Mouse (Mus musculus) heart, adult 2 months (tissue): ENCODE results near the gene Gm21969. TPM values are rescaled to one million over a fixed set of nuclear protein-coding genes. Genes with fewer than 3 reads are reported as not detected.

Experiments
- DNase-seq, 2 experiments: peaks; one replicate each; pipeline ENCODE4 v3.0.0; 2021
- H3K27ac ChIP-seq: fragments of 200-600 bp; 2 replicates; pipeline ENCODE4 v1.8.1; 2022
- H3K27me3 ChIP-seq: fragments of 200-500 bp; 2 replicates; pipeline ENCODE4 v1.6.1; 2012; ENCODE audit warnings: mild to moderate bottlenecking, low read length, inconsistent platforms, mixed read lengths; ENCODE audit not compliant: control insufficient read depth, insufficient read depth
- H3K36me3 ChIP-seq: fragments of 200-500 bp; 2 replicates; pipeline ENCODE4 v1.6.1; 2012; ENCODE audit warnings: low read length, inconsistent platforms; ENCODE audit not compliant: control insufficient read depth, insufficient read depth
- H3K4me1 ChIP-seq: fragments of 200-500 bp; 2 replicates; pipeline ENCODE4 v1.6.1; 2011; ENCODE audit warnings: low read length; ENCODE audit not compliant: control insufficient read depth, insufficient read depth
- H3K4me3 ChIP-seq: fragments of 200-600 bp; 2 replicates; pipeline ENCODE4 v1.8.1; 2022
- H3K79me2 ChIP-seq: fragments of 200-500 bp; replicated peaks from 2 replicates; pipeline ENCODE4 v1.6.1; 2012; ENCODE audit warnings: mild to moderate bottlenecking, inconsistent platforms, low read length, moderate library complexity, mixed read lengths; ENCODE audit not compliant: control insufficient read depth, insufficient read depth
- H3K9ac ChIP-seq: fragments of 200-500 bp; 2 replicates; pipeline ENCODE4 v1.6.1; 2012; ENCODE audit warnings: low read depth, mild to moderate bottlenecking, control low read depth, inconsistent platforms, low read length, mixed read lengths
- CTCF ChIP-seq: fragments of 200-600 bp; IDR thresholded peaks from 2 replicates; pipeline ENCODE4 v1.8.1; 2022; ENCODE audit warnings: antibody characterized with exemption, mild to moderate bottlenecking, moderate library complexity
- EP300 ChIP-seq: fragments of 200-500 bp; IDR thresholded peaks from 2 replicates; pipeline ENCODE4 v1.6.1; 2011; ENCODE audit warnings: low read depth, low read length, control low read depth; ENCODE audit not compliant: insufficient read depth
- POLR2A ChIP-seq: fragments of 200-500 bp; IDR thresholded peaks from 2 replicates; pipeline ENCODE4 v1.6.1; 2011; ENCODE audit warnings: mild to moderate bottlenecking, low read depth, low read length, control low read depth; ENCODE audit not compliant: insufficient read depth
- WGBS: fragments of 180-500 bp; shearing (Covaris S2); methylation state at CpG from one replicate; pipeline ENCODE4 v1.1.7; 2018; 5-methylcytosine and 5-hydroxymethylcytosine counted together
- intact Hi-C: fragments of 180-260 bp; cut with DNase I; formaldehyde crosslinking; loops from one replicate; pipeline ENCODE4 v1.15.1; 2025
- polyA plus RNA-seq: library from polyadenylated mRNA; depleted of rRNA; stranded (reverse); fragments of >200 nt; gene quantifications from 2 replicates; pipeline ENCODE4 v1.2.3, GENCODE M21; 2012
- total RNA-seq, 2 experiments: library from RNA; stranded (reverse); gene quantifications; 2 replicates each; pipeline ENCODE4 v1.2.3; 2021

The Gm21969 gene
- total and polyA plus RNA-seq, 3 experiments, result not detected

DNA sequence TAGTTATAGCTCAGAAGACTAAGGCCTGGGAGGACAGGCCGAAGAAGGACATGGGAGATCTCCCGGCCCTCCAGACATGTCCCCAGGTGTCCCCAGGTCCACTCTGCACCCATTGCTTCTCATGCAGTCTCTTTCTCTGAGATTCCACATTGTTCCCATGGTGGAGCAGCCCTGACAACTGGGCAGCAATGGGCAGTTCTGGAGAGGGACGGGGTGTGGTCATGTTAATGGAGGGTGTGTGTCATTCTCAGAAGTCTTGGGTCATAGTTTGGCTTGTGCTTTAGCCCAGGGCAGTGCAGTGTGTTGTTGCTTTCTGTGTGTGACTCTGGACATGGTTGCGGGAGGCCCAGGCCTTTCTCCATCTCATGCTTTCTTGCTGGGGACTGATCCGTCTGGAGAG lies 3.7 kb downstream of the Gm21969 start:
- TF ChIP-seq EP300, result no peak
- no peak for TF ChIP-seq CTCF
- TF ChIP-seq POLR2A, result no peak
- WGBS, result 92% methylated on average over 5 of the region's 5 CpGs
- no peak overlapping the region for H3K27ac ChIP-seq
- intact Hi-C loops, result no loop called here
- H3K4me3 ChIP-seq, result no peak overlapping the region
- no peaks in the 10 kb centered on the region for H3K79me2 ChIP-seq
- H3K27me3 ChIP-seq, result no peaks in the 10 kb centered on the region
- H3K4me1 ChIP-seq, result peaks cover 13% of the 10 kb centered on the region
- DNase-seq, result no peak
- no peak overlapping the region for H3K9ac ChIP-seq
- no peaks in the 10 kb centered on the region for H3K36me3 ChIP-seq

DNA sequence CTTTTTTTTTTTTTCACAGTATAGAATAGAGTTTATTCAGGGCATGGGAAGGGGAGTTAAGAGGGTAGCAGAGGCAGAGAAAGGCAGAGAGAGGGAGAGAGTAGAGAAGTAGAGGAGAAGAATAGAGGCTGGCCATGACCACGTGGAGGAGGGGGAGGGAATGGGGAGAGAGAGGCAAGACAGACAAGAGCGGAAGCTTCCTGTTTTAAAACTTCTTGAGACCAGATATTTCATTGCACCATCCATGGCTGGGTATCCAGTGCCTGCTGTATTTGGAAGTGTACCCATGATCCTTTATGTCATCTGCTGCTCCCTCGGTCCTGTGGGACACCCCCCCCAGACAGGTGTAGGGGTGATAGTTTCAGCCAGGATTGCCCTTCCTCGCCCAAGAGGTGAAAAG lies 6.0 kb downstream of the Gm21969 start:
- 62% methylated on average over 4 of the region's 4 CpGs for WGBS
- Histone ChIP-seq H3K79me2 (no peaks in the 10 kb centered on the region), H3K27ac (no peak overlapping the region), H3K9ac (no peak overlapping the region), H3K27me3 (no peaks in the 10 kb centered on the region), H3K4me1 (peaks cover 1% of the 10 kb centered on the region; the same call in 1 of the 2 replicates), H3K4me3 (no peak overlapping the region), H3K36me3 (no peaks in the 10 kb centered on the region)
- intact Hi-C loops, result no loop called here
- TF ChIP-seq CTCF (no peak), EP300 (no peak), POLR2A (no peak)
- DNase-seq, result no peak

DNA sequence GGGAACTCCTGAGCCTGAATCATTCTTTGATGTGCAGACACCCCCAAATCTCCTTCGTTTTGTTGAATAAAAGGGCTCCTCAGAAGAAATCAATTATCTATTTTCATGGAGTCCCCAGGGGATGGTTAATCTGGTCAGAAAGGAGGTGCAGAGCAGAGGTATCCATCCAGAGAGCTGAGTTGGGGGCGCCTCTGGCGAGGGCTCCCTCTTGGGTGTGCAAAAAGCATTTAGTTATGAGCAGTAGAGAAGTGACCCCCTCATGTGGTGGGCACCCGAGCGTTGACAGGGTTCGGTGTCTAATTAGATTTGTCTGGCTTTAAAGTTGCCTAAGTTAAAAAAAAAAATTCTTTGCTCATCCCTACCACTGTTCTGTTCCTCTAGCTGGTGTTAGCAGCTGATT lies 8.0 kb downstream of the Gm21969 start:
- Histone ChIP-seq H3K79me2 (no peaks in the 10 kb centered on the region), H3K27me3 (no peaks in the 10 kb centered on the region), H3K4me1 (peaks cover 3% of the 10 kb centered on the region; the same call in 1 of the 2 replicates), H3K36me3 (no peaks in the 10 kb centered on the region), H3K9ac (no peak overlapping the region), H3K27ac (peak overlapping the region; percentile 45; the same call in 1 of the 2 replicates), H3K4me3 (no peak overlapping the region)
- intact Hi-C loops, result loop anchor here (2.0 to 5.0 kb wide), 3 partner anchors 36 to 140 kb away; no protein-coding TSS in a partner anchor
- WGBS, result 64% methylated on average over 6 of the region's 6 CpGs
- TF ChIP-seq EP300, result no peak
- no peak for TF ChIP-seq CTCF
- TF ChIP-seq POLR2A, result no peak
- no peak for DNase-seq

DNA sequence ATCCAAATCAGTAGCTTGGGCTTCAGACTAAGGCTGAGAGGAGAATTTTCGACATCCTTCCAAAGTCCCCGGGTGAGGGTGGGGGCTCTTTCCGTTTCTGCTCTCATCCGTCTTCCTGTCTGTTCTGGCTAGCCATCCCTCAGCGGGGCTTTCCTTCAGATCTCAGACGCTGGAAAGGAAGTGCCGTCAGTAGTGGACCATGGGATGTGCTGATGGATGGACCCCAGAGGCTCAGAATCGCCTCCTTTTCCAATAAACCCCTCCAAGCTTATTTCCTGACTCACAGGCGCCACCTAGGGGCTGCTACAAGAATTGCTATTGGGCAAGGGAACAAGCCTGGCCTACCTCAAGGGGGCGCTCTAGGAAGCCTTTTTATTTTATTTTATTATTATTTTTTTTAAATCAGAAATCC lies 8.6 kb downstream of the Gm21969 start:
- no peaks in the 10 kb centered on the region for H3K36me3 ChIP-seq

DNA sequence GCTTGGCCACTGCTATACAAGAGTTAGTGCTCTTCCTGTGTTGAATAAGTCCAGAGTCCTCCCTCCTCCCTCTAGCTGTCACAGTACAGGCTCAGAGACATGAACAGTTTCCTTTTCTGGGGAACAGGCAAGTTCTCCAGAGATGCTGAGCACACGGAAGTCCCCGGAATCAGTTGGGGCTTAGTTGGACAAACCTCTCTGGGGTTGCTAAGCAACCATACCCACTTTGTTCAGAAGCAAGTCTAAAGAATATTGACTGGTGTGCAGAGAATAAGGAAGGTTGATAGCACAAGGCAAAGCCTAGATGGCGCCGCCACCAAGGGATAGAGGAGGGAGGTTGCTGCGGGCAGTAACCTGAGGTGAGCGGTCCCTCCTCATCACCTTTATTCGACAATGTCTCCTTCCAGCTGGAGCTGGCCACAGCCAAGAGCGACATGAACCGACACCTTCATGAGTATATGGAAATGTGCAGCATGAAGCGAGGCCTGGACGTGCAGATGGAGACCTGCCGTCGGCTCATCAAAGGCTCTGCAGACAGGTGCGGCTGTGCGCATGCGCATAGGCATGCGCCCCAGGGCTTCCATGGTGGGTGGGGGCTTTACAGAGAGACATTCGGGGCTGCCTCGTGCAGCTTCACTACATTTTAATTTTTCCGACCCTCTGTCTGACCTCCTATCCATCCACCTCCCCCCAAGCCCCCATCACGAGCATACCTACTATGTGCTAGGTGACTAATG lies 11.7 kb downstream of the Gm21969 start:
- Histone ChIP-seq H3K4me1 (peaks cover 3% of the 10 kb centered on the region; the same call in 1 of the 2 replicates), H3K4me3 (no peak overlapping the region), H3K79me2 (no peaks in the 10 kb centered on the region), H3K27ac (no peak overlapping the region), H3K27me3 (no peaks in the 10 kb centered on the region), H3K9ac (no peak overlapping the region), H3K36me3 (no peaks in the 10 kb centered on the region)
- WGBS, result 87% methylated on average over 21 of the region's 21 CpGs
- intact Hi-C loops, result loop anchor here (5.0 kb wide), 1 partner anchor 122 kb away; no protein-coding TSS in a partner anchor
- TF ChIP-seq EP300, result no peak
- no peak for TF ChIP-seq CTCF
- TF ChIP-seq POLR2A, result no peak
- DNase-seq, result no peak

More for the DNA sequence above, 8.6 kb downstream of the Gm21969 start:
- Histone ChIP-seq H3K9ac (no peak overlapping the region), H3K27ac (peak overlapping the region; percentile 53; the same call in 1 of the 2 replicates), H3K4me1 (peaks cover 3% of the 10 kb centered on the region; the same call in 1 of the 2 replicates), H3K79me2 (no peaks in the 10 kb centered on the region), H3K27me3 (no peaks in the 10 kb centered on the region), H3K4me3 (no peak overlapping the region; the same call in 1 of the 2 replicates)
- DNase-seq, result peak; percentile 82 to 88
- intact Hi-C loops, result loop anchor here (2.0 to 5.0 kb wide), 3 partner anchors 37 to 141 kb away; no protein-coding TSS in a partner anchor
- TF ChIP-seq CTCF (no peak; the same call in 1 of the 2 replicates), EP300 (peak; percentile 92; the same call in 1 of the 2 replicates)
- WGBS, result under 1% methylated on average over 10 of the region's 10 CpGs
